Mouse (Mus musculus) brain, embryonic 14.5 days (tissue): ENCODE data around the gene C1galt1c1.

Source experiments
- CTCF ChIP-seq: fragments of 200-500 bp; IDR thresholded peaks from 2 replicates; pipeline ENCODE4 v1.5.1; 2012; ENCODE audit warnings: inconsistent platforms, mild to moderate bottlenecking, moderate library complexity, borderline replicate concordance; ENCODE audit not compliant: insufficient read depth, insufficient read length; ENCODE audit errors: extremely low read depth
- POLR2A ChIP-seq: fragments of 200-500 bp; IDR thresholded peaks from 2 replicates; pipeline ENCODE4 v1.6.1; 2012; ENCODE audit warnings: mild to moderate bottlenecking, inconsistent platforms, borderline replicate concordance; ENCODE audit not compliant: poor library complexity, insufficient read depth, insufficient read length, severe bottlenecking; ENCODE audit errors: extremely low read depth

GRCm38 (mm10) chrX:38593180-38593889 lies 41.6 kb downstream of the C1galt1c1 start:
- TF ChIP-seq CTCF (no peak), POLR2A (no peak)
